Mouse (Mus musculus) retina, adult 2 months (tissue): Measurements from ENCODE around the gene Pld4.

ENCODE experiments used
- DNase-seq: peaks from one replicate; pipeline ENCODE4 v3.0.0-alpha.2; 2012; ENCODE audit warnings: low read depth, low spot score

Gene Pld4

GRCm38 (mm10) chr12:112760154-112760926 lies at the start of gene Pld4:
Pld4 (plus strand) TSS chr12:112760655.
- DNase-seq: no peak

- DNase-seq: no peak
Observed at GRCm38 (mm10) chr12:112713984-112714383, 46.5 kb upstream of the Pld4 start.

DNA sequence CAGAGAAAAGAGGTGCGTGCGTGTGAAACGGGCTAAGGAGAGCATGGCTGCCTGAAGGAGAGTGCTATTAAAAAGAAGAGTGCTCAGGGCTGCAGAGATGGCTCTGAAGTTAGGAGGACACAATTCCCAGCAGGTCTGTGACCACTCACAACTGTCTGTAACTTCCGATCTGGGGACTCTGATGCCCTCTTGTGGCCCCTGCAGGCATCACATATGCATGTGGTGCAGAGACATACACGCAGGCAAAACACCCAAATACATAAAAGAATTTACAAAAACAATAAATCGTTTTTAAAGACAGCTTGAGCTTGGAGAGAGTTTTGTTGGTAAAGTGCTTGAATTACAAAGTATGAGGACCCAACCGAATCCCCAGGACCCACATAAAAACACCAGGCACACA lies 43.3 kb upstream of the Pld4 start:
- no peak for DNase-seq

DNA sequence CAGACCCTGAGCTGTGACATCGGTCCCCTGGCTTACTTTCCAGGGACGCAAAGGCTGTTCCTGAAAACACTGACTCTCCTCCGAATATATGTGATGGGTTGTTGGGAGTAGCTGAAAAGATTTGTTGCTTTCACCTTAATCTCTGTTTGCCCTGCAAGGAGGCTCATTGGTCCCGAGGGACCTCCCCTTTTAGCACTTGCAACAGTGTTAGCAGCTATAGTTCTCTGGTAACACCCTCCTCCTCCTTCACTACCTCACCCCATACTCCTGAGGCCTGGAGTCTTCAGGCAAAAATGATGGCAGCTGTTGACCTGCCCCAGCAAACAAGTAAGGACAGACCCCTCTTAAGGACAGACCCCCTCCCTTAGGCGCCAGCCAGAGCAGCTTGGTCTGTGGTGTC lies 41.5 kb upstream of the Pld4 start:
- no peak for DNase-seq

- DNase-seq: no peak
Observed at GRCm38 (mm10) chr12:112720216-112720615, 40.2 kb upstream of the Pld4 start, which contains the start of gene Cep170b. Cep170b (plus strand) TSS chr12:112720455.

GRCm38 (mm10) chr12:112720890-112721423 lies 39.5 kb upstream of the Pld4 start:
- no peak for DNase-seq

DNA sequence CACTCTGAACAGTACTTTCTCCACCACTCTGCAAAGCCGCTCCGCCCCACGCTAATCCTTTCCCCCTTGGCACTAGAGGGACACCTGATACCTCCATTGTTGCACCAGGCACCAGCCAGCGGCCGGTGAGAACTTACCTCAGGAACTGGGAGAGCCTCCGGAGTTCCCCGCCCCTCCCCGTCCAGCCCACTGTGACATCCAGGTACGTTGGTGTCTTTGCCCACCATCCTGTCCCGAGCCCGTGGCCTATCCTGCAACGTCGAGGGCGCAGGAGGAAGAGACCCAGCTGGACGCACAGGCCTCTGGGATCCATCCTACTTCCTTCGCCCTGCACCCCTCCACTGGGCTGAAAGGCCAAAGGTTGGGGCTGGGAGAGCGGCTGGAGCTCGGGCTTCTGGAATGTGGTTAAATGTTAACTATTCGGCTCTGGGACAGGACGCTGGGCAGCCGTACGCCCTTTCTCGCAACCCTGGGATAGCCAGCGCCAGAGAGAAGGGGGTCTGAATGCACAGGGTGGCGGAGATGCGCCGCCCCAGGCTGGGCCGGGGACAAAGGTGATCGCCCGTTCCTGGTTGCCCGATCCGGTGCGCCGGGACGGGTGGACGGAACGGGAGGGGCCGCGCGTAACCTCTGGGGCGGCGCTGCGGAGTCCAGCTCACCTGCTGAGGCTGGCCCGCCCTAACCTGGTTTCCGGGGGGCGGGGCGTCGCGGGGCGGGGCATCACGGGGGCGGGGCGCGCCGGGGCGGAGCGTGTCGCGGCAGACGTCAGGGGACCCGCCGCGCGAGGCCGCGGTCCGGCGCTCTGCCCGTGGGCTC lies 38.8 kb upstream of the Pld4 start:
- DNase-seq: no peak

- DNase-seq: no peak
Observed at GRCm38 (mm10) chr12:112722240-112723027, 38.0 kb upstream of the Pld4 start.

- DNase-seq: no peak
Observed at GRCm38 (mm10) chr12:112723028-112723330, 37.5 kb upstream of the Pld4 start.

- DNase-seq: no peak
Observed at GRCm38 (mm10) chr12:112723445-112723844, 37.0 kb upstream of the Pld4 start.

DNA sequence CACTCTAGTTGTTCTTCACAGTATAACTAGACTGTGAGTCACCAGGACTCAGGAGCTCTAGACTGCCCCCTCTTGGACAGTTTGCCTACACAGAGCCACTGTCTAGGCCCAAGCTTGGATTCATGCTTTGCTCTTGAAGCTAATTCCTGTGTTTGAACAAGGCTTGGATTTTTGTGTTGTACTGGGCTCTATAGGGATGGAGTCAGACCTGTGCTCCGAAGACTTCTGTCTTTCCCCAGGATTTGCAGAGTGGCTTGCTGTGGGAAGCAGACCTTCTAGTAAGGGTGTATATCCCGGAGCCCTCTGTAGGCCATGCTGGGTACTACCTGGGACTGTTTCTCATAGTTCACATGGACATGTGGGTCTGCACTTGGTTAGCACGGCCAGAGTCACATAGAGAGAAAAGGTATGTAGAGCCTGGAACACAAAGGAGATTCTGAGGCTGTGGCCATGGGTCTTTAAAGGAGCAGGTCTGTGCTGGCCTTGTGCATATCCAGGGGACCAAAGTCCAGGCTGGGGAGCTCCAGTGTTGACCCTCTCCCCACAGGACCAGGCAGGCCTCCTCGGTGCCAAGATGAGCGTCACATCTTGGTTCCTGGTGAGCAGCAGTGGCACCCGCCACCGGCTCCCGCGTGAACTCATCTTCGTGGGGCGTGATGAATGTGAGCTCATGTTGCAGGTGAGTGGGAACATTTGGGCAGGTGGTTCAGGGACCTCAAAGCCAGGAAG lies 36.2 kb upstream of the Pld4 start:
- DNase-seq: no peak

- no peak for DNase-seq
Observed at GRCm38 (mm10) chr12:112727801-112728200, 32.7 kb upstream of the Pld4 start.

- no peak for DNase-seq
Observed at GRCm38 (mm10) chr12:112730808-112731207, 29.6 kb upstream of the Pld4 start.

DNA sequence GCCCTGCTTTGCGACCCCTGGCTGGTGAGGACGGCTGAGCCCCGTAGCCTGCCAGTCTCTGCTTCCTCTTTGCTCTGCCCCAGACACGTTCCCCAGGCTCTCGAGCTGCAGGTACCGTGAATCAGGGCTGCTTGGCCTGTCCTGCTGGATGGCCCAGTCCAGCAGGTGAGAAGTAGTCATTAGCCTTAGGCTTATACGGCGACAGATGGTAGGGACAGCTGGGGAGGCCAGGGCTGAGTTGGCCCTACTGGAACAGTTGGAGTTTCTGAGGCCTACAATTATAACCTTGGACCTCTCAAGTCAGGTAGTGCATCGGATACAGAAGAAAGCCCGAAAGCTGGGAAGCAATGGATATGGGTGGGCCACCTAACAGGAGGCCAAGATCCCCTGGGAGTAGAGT lies 27.9 kb upstream of the Pld4 start:
- DNase-seq: no peak

GRCm38 (mm10) chr12:112734108-112734820 lies 26.2 kb upstream of the Pld4 start:
- no peak for DNase-seq

DNA sequence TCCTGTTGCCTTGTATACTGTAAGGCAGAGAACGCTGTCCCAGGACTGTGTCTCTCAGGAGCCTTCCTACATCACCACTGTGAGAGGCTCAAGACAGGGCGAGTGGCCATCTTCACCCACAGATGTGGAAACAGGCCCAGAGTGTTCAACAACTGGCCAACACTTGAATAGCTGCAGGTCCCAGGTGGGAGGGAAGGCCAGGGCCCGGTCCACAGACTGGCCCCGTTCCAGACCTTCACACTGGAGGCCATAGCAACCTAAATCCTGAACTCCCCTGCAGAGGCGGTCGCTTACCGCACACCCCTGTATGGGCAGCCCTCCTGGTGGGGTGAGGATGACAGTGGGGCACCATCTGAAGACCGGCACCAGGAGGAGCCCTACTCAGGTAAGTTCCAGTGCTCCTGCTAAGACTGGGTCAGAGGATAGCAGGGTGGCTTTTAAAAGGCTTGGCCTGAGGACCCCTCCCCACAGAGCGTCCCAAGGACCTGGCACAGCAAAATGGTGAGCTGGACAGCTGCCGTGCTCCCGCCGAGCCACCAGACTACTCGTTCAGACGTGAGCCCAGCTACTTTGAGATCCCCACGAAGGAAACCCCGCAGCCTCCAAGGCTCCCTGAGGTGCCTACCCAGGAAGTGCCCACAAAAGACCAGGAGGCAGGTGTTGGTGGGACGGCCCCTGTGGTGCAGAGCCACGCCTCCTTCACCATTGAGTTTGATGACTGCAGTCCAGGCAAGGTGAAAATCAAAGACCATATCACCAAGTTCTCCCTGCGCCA lies 25.4 kb upstream of the Pld4 start:
- no peak for DNase-seq

DNA sequence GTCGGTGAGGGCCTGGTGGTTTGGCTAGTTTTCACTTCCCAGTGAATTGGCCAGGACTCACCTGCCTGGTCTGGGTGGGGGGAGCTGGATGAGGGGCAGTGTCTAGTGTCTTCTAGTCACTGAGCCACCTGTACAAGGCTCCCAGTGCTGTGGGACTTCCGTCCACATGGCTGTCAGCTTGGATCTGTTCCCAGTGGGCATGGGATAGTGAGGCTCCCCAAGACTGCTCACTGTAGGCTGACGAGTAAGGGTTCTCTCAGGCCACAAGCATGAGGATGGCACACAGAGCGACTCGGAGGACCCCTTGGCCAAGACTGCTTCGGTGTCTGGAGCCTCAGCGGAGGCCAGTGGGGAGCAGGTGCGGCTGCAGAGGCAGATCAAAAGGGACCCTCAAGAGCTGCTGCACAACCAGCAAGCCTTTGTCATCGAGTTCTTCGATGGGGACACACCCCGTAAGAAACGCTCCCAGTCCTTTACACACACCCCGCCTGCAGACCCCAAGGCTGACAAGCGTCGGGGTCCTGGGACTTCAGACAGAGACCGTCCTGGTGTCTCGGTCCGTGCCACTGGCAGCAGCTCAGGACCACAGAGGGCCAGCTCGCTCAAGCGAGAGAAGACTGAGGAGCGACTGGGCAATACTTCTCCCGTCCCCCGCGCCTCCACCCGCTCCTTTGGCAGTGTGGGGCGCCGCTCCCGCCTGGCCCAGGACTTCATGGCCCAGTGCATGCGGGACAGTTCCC lies 24.4 kb upstream of the Pld4 start:
- DNase-seq: no peak

DNA sequence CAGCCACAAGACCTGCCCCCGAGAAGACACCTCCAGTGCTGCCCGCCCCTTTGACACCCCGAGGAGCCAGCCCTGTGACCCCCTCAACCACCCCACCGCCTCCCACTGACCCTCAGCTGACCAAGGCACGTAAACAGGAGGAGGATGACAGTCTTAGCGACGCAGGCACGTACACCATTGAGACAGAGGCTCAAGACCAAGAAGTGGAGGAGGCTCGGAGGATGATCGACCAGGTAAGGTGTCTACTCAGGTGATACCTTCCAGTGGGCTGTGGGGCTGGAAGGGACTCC lies 23.9 kb upstream of the Pld4 start:
- no peak for DNase-seq

DNA sequence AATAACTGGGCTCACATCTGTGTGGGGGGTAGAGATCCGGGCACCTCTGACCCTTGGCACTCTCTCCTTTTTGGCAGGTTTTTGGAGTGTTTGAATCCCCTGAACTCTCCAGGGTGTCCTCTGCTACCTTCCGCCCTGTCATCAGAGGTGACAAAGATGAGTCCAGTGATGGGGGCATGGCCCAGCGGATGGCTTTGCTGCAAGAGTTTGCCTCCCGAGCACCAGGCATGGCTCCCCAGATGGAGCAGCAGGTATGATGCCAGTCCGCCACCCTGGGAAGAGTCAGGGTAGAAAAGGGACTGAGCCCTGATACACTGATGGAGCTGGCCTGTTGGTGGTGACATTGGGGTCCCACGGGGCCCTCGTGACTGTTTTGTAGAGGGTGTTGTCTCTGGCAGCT lies 23.4 kb upstream of the Pld4 start:
- no peak for DNase-seq
